Mouse (Mus musculus): ENCODE data around the gene Wdr82. TPM values are rescaled to one million over a fixed set of nuclear protein-coding genes. Genes with fewer than 3 reads are reported as not detected.
A peak's percentile ranks its signal among the peaks of the same experiment; 100 is the strongest.

The Wdr82 gene
- total and polyA plus RNA-seq, 2 experiments from 2014 or later: 14.3 to 122 TPM

DNA sequence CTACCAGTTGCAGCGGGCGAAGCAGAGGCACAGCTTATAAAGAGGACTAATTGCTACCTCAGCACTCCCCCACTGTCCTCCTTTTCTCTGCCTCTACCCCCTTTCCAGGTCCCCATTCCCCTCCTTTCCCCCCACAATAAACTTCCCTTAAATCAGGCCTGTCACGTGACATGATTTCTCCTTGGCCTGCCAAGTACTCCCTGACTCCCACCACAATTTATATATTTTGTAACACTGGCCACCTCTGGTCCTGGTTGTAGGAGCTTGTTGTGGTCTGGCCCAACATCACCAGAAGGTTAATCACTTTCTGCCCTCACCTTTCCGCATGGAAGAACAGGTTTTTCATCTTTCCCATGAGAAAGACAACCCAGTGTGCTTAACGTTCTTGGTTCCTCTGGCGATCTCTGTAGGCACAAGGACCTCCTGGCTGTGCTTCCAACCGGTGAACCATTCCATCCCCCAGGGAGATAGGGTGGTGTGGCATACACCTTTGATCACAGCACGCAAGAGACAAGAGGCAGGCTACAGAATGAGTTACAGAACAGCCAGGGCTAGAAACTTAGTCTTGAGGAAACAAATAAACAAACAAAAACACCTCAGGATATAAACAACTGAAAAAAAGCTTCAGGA is 50.3 kb downstream of the Wdr82 start:
- no peak for ATAC-seq (ENCODE audit: insufficient read depth, low read depth)

DNA sequence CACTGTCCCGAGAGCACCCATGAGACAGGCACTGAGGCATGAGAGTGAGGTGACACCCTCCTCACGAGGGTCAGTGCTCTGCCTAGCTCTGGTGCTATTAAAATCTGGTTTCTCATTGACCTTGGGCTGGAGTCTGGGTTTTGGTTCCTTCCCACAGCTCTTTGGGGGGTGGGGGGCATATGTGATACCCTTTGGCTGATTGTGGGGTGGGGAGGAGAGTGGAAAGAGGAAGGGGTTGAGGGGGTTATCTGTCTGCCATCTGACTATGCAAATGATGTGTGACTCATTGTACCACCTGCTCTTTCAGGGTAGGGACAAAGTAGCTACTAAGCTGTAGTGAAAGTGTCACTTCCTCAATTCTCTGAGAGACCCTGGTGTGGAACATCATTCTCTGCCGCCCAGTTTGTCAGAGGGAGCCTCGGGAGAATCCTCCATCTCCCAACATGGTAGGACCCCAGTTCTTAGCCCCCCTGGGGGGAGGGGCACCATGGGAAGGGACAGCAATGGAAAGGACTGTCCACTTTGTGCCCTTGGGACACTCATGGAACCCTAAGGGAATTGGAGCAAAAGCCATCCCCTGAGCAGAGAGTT is 51.6 kb downstream of the Wdr82 start, which contains the start of gene Tlr9:
Gene Tlr9 (plus strand): TSS at position 338 of the 591 bp plus-strand sequence.
- Histone ChIP-seq H3K36me3 (replicated peaks; ENCODE audit: control insufficient read depth, insufficient read depth, low read length) (no peaks in the 10 kb centered on the region), H3K27me3 (ENCODE audit: control insufficient read depth, insufficient read depth, low read length) (peaks cover 8% of the 10 kb centered on the region), H3K4me1 (ENCODE audit: control insufficient read depth, insufficient read depth) (peaks cover 11% of the 10 kb centered on the region; the same call in 1 of the 2 replicates), H3K9me3 (replicated peaks; ENCODE audit: control insufficient read depth, low read length) (no peaks in the 10 kb centered on the region), H3K4me3 (ENCODE audit: low read depth, low read length) (no peak within 1 kb of the TSS), H3K4me2 (ENCODE audit: low read depth, low read length) (no peak within 1 kb of the TSS), H3K9ac (replicated peaks; ENCODE audit: low read depth, low read length) (no peak within 1 kb of the TSS), H3K27ac (ENCODE audit: low read depth) (no peak within 1 kb of the TSS)
- DNase-seq (ENCODE audit: low spot score) (no peak), ATAC-seq (ENCODE audit: insufficient read depth, low read depth) (no peak)
- 45% methylated on average over 4 of the region's 4 CpGs for WGBS
- TF ChIP-seq EP300 (IDR thresholded peaks at IDR 0.05; ENCODE audit: low read depth) (no peak), CTCF (IDR thresholded peaks at IDR 0.05; ENCODE audit: low read depth) (no peak)

More for the DNA sequence above, 50.3 kb downstream of the Wdr82 start:
- Histone ChIP-seq H3K36me3 (replicated peaks; ENCODE audit: control insufficient read depth, insufficient read depth, low read length) (0 out of 2 replicates have a peak, but pooled peaks cover 5% of the 10 kb centered on the region), H3K4me2 (ENCODE audit: low read depth, low read length) (no peak overlapping the region), H3K4me1 (ENCODE audit: control insufficient read depth, insufficient read depth) (peaks cover 4% of the 10 kb centered on the region; the same call in 1 of the 2 replicates), H3K27ac (ENCODE audit: low read depth) (no peak overlapping the region), H3K9ac (replicated peaks; ENCODE audit: low read depth, low read length) (no peak overlapping the region), H3K4me3 (ENCODE audit: low read depth, low read length) (no peak overlapping the region), H3K27me3 (ENCODE audit: control insufficient read depth, insufficient read depth, low read length) (peaks cover 8% of the 10 kb centered on the region), H3K9me3 (replicated peaks; ENCODE audit: control insufficient read depth, low read length) (no peaks in the 10 kb centered on the region)
- TF ChIP-seq EP300 (IDR thresholded peaks at IDR 0.05; ENCODE audit: low read depth) (no peak), CTCF (IDR thresholded peaks at IDR 0.05; ENCODE audit: low read depth) (no peak)
- 65% methylated on average over 8 of the region's 8 CpGs for WGBS
- no peak for DNase-seq (ENCODE audit: low spot score)

DNA sequence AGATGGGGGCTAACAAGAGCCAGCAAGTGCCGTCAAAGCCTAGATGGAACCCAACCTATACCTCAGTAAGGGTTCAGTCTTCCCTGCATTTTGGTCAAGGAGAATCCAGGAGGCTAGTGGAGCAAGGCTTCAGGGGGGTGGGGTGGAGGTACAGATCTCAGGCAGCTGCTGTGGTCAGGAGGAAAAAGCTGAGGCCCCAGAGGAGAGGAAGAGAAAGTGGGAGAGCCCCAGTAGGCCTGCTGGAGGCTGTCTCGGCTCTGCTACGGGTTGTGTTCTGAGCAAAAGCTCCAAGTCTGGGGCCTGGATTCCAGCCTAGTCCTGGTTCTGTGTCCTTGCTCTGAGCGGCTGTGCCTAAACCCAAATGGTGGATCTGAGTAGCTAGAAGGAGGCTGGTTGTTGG is 52.3 kb downstream of the Wdr82 start:
- Histone ChIP-seq H3K4me3 (ENCODE audit: low read depth, low read length) (no peak overlapping the region), H3K27me3 (ENCODE audit: control insufficient read depth, insufficient read depth, low read length) (peaks cover 8% of the 10 kb centered on the region), H3K4me2 (ENCODE audit: low read depth, low read length) (no peak overlapping the region), H3K36me3 (replicated peaks; ENCODE audit: control insufficient read depth, insufficient read depth, low read length) (no peaks in the 10 kb centered on the region), H3K27ac (ENCODE audit: low read depth) (no peak overlapping the region), H3K9ac (replicated peaks; ENCODE audit: low read depth, low read length) (no peak overlapping the region), H3K9me3 (replicated peaks; ENCODE audit: control insufficient read depth, low read length) (no peaks in the 10 kb centered on the region), H3K4me1 (ENCODE audit: control insufficient read depth, insufficient read depth) (peaks cover 11% of the 10 kb centered on the region; the same call in 1 of the 2 replicates)
- 76% methylated on average over 4 of the region's 4 CpGs for WGBS
- DNase-seq (ENCODE audit: low spot score) (no peak), ATAC-seq (ENCODE audit: insufficient read depth, low read depth) (no peak)
- TF ChIP-seq CTCF (IDR thresholded peaks at IDR 0.05; ENCODE audit: low read depth) (no peak), EP300 (IDR thresholded peaks at IDR 0.05; ENCODE audit: low read depth) (no peak)

DNA sequence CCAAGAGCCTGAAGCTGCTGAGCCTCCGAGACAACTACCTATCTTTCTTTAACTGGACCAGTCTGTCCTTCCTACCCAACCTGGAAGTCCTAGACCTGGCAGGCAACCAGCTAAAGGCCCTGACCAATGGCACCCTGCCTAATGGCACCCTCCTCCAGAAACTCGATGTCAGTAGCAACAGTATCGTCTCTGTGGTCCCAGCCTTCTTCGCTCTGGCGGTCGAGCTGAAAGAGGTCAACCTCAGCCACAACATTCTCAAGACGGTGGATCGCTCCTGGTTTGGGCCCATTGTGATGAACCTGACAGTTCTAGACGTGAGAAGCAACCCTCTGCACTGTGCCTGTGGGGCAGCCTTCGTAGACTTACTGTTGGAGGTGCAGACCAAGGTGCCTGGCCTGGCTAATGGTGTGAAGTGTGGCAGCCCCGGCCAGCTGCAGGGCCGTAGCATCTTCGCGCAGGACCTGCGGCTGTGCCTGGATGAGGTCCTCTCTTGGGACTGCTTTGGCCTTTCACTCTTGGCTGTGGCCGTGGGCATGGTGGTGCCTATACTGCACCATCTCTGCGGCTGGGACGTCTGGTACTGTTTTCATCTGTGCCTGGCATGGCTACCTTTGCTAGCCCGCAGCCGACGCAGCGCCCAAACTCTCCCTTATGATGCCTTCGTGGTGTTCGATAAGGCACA is 54.9 kb downstream of the Wdr82 start:
- Histone ChIP-seq H3K27ac (ENCODE audit: low read depth) (0 out of 2 replicates have a peak overlapping the region, but pooled peaks have one; percentile 5), H3K27me3 (ENCODE audit: control insufficient read depth, insufficient read depth, low read length) (peaks cover 8% of the 10 kb centered on the region), H3K9me3 (replicated peaks; ENCODE audit: control insufficient read depth, low read length) (no peaks in the 10 kb centered on the region), H3K4me1 (ENCODE audit: control insufficient read depth, insufficient read depth) (peaks cover 11% of the 10 kb centered on the region; the same call in 1 of the 2 replicates), H3K4me3 (ENCODE audit: low read depth, low read length) (peak overlapping the region; percentile 42), H3K36me3 (replicated peaks; ENCODE audit: control insufficient read depth, insufficient read depth, low read length) (no peaks in the 10 kb centered on the region), H3K4me2 (ENCODE audit: low read depth, low read length) (peak overlapping the region; percentile 82), H3K9ac (replicated peaks; ENCODE audit: low read depth, low read length) (peak overlapping the region; percentile 48; the same call in 1 of the 2 replicates)
- no peak for TF ChIP-seq EP300 (IDR thresholded peaks at IDR 0.05; ENCODE audit: low read depth)
- TF ChIP-seq CTCF (IDR thresholded peaks at IDR 0.05; ENCODE audit: low read depth): no peak
- DNase-seq (ENCODE audit: low spot score): no peak
- no peak for ATAC-seq (ENCODE audit: insufficient read depth, low read depth)
- 56% methylated on average over 24 of the region's 24 CpGs for WGBS

DNA sequence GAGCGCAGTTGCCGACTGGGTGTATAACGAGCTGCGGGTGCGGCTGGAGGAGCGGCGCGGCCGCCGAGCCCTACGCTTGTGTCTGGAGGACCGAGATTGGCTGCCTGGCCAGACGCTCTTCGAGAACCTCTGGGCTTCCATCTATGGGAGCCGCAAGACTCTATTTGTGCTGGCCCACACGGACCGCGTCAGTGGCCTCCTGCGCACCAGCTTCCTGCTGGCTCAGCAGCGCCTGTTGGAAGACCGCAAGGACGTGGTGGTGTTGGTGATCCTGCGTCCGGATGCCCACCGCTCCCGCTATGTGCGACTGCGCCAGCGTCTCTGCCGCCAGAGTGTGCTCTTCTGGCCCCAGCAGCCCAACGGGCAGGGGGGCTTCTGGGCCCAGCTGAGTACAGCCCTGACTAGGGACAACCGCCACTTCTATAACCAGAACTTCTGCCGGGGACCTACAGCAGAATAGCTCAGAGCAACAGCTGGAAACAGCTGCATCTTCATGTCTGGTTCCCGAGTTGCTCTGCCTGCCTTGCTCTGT is 55.5 kb downstream of the Wdr82 start:
- TF ChIP-seq EP300 (IDR thresholded peaks at IDR 0.05; ENCODE audit: low read depth): no peak
- TF ChIP-seq CTCF (IDR thresholded peaks at IDR 0.05; ENCODE audit: low read depth): peak; percentile 48
- Histone ChIP-seq H3K9me3 (replicated peaks; ENCODE audit: control insufficient read depth, low read length) (no peaks in the 10 kb centered on the region), H3K4me3 (ENCODE audit: low read depth, low read length) (peak overlapping the region; percentile 42), H3K27ac (ENCODE audit: low read depth) (peak overlapping the region; percentile 5; the same call in 1 of the 2 replicates), H3K27me3 (ENCODE audit: control insufficient read depth, insufficient read depth, low read length) (peaks cover 8% of the 10 kb centered on the region), H3K4me1 (ENCODE audit: control insufficient read depth, insufficient read depth) (peaks cover 11% of the 10 kb centered on the region; the same call in 1 of the 2 replicates), H3K9ac (replicated peaks; ENCODE audit: low read depth, low read length) (peak overlapping the region; percentile 48), H3K36me3 (replicated peaks; ENCODE audit: control insufficient read depth, insufficient read depth, low read length) (no peaks in the 10 kb centered on the region), H3K4me2 (ENCODE audit: low read depth, low read length) (peak overlapping the region; percentile 82)
- ATAC-seq (ENCODE audit: insufficient read depth, low read depth) (peak; percentile 66), DNase-seq (ENCODE audit: low spot score) (peak; percentile 51)
- 6% methylated on average over 34 of the region's 34 CpGs for WGBS

Measured in heart, postnatal 0 days (tissue).